Mouse (Mus musculus) lung, adult 2 months (tissue): Measurements from ENCODE around the gene Higd1c.

Experiments used
- CTCF ChIP-seq: fragments of 200-500 bp; IDR thresholded peaks from 2 replicates; pipeline ENCODE4 v1.5.1; 2011; ENCODE audit warnings: mild to moderate bottlenecking, low read length, control low read depth; ENCODE audit not compliant: insufficient read depth
- POLR2A ChIP-seq: fragments of 200-500 bp; IDR thresholded peaks from 2 replicates; pipeline ENCODE4 v1.6.1; 2011; ENCODE audit warnings: low read depth, mild to moderate bottlenecking, control low read depth, low read length, borderline replicate concordance; ENCODE audit errors: extremely low read depth

DNA sequence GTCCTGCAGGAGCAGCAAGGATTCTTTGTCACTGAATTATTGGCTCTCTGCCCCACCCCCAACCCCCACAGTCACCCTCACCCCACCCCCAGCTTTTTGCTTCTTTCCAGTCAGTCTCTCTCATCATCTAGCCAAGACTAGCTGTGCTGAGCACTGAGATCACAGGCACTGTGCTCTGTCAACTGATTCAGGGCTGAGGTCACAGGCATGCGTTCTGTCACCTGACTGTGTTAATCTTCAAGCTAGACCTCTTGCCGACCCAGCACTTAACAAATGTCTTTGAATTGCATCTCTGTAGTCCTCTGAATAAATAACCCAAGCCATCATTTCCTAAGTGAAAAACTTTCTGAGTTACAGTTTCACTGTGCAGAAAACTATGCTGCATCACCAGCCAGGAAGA, 14.8 kb upstream of the Higd1c start:
- TF ChIP-seq CTCF (no peak), POLR2A (no peak)
